Mouse (Mus musculus) lung, postnatal 0 days (tissue): ENCODE results near the gene Ngdn.

Experiments used
- CTCF ChIP-seq: IDR thresholded peaks from 2 replicates; pipeline ENCODE4 v1.5.1; 2016; ENCODE audit warnings: antibody characterized with exemption, mild to moderate bottlenecking
- EP300 ChIP-seq: IDR thresholded peaks from 2 replicates; pipeline ENCODE4 v1.6.1; 2016; ENCODE audit warnings: antibody characterized with exemption, mild to moderate bottlenecking, control low read depth

DNA sequence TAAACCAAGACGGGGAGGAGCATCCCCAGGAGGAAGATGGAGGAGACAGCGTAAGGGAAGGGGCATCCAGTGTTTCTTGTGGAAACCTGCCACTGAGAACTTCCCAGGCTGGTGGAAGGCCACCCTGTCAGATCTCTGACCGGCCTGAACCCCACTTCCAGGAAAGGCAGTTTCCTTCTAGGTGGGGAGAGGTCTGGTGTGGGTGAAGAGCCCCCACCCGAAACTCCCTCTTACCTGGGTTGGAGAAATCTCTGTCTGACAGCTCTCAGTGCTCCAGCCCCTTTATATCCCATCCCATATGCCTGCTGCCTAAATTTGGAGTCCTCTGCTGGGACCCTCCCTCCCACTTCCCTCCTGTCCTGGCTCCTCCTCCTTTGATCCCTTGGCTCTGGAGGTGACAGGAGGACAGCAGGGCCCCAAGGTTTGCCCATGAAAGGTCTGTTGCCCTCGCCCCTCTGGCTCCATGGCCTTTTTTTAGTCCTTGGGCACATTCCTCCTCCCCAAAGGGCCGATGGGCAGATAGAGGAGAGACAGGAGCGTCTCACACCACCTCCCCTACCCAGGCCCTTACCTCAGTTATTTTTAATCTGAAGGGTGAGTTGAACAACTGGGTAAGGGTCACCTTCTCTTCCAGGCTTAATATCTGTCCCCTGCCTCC, 48.8 kb upstream of the Ngdn start, which contains the start of gene Myh6:
- TF ChIP-seq EP300 (no peak), CTCF (no peak)
